Mouse (Mus musculus) lung, postnatal 0 days (tissue): Measurements from ENCODE around the gene Stfa3.

Experiments
- CTCF ChIP-seq: IDR thresholded peaks from 2 replicates; pipeline ENCODE4 v1.5.1; 2016; ENCODE audit warnings: antibody characterized with exemption, mild to moderate bottlenecking
- EP300 ChIP-seq: IDR thresholded peaks from 2 replicates; pipeline ENCODE4 v1.6.1; 2016; ENCODE audit warnings: antibody characterized with exemption, mild to moderate bottlenecking, control low read depth

DNA sequence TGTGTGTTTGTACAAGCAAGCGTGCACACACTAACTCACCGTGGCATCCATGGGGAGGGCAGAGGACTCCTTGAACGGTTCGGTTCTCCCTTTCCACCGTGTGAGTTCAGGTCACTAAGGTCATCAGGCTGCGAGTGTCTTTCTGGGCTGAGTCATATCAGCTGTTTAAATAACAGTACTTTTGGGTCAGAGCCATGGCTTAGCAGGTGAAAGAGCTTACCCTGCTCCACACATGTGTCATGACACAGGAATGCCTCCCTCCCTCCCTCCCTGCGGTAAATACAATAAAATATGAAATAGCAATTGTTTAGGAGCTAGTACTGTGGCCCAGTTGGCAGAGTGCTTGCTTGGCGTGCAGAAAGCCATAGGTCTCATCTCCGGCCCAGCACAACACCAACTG lies 14.2 kb upstream of the Stfa3 start:
- TF ChIP-seq CTCF, result no peak
- TF ChIP-seq EP300, result no peak
